Mouse (Mus musculus) bone marrow, adult 2 months (tissue): ENCODE measurements around the gene Syce1l.

Experiments used
- CTCF ChIP-seq: fragments of 200-500 bp; IDR thresholded peaks from 2 replicates; pipeline ENCODE4 v1.5.1; 2011; ENCODE audit warnings: low read length, control low read depth; ENCODE audit not compliant: control insufficient read depth, insufficient read depth
- POLR2A ChIP-seq: fragments of 200-500 bp; IDR thresholded peaks from 2 replicates; pipeline ENCODE4 v1.6.1; 2011; ENCODE audit warnings: low read depth, mild to moderate bottlenecking, control low read depth, low read length, borderline replicate concordance; ENCODE audit not compliant: control insufficient read depth

DNA sequence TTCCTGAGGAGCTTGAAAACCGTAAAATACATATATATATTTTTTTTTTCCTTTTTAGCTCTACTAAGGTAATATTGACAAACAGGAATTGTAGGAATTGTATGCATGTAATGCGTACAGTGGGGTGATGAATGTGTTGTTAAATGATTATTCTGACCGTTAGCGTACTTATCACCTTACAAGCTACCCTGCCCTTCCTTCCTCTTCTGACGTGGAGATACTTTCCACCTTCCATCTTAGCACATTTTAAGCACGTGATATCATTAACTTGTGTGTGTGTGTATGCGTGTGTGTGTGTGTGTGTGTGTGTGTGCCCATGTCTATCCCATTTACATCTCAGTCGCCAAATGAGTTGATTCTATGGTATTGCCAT is 45.5 kb downstream of the Syce1l start:
- TF ChIP-seq CTCF (no peak), POLR2A (no peak)
